11 mouse cellular contexts compared by ENCODE assay signal in genomic region chr2:127608986-127609385, GRCm38 (mm10). TPM values are rescaled to one million over a fixed set of nuclear protein-coding genes. Genes with fewer than 3 reads are reported as not detected.
DNase-seq lines count a peak whose midpoint lies in the region; ATAC-seq and TF ChIP-seq lines count a peak whose summit lies in the region.
"Had no signal": no experiment of that assay in that cellular context is flagged by ENCODE, and none has a peak within 500 bp of the region (broad histone marks: within the 10 kb centered on the region; RNA-seq: fewer than 3 reads in every experiment).

No protein-coding gene starts in this region.

- no peaks in the 10 kb centered on the region for H3K9me3 ChIP-seq in heart, embryonic 13.5 days
- H3K9me3 ChIP-seq in lung, embryonic 14.5 days (ENCODE audit: low read depth, low read length): no peaks in the 10 kb centered on the region
- H3K9me3 ChIP-seq in embryonic facial prominence, embryonic 10.5 days: no peaks in the 10 kb centered on the region
- H3K9me3 ChIP-seq in stomach, embryonic 15.5 days: no peaks in the 10 kb centered on the region
- no peaks in the 10 kb centered on the region for H3K9me3 ChIP-seq in hindbrain, embryonic 16.5 days (ENCODE audit: control insufficient read depth, low read length)

- H3K4me2 ChIP-seq in heart, embryonic 13.5 days: peak overlapping the region; percentile 0; the same call in 1 of the 2 replicates
- H3K4me2 ChIP-seq in lung, embryonic 14.5 days: no peak overlapping the region
- H3K4me2 ChIP-seq in stomach, embryonic 15.5 days: no peak overlapping the region
- H3K4me2 ChIP-seq in hindbrain, embryonic 16.5 days (ENCODE audit: low read length): no peak overlapping the region

- TF ChIP-seq CTCF in lung, embryonic 14.5 days (IDR thresholded peaks at IDR 0.05; ENCODE audit: low read depth): no peak

- H3K36me3 ChIP-seq in heart, embryonic 13.5 days: peaks cover 24% of the 10 kb centered on the region
- H3K36me3 ChIP-seq in lung, embryonic 14.5 days (ENCODE audit: insufficient read depth): peaks cover 18% of the 10 kb centered on the region
- peaks cover 25% of the 10 kb centered on the region for H3K36me3 ChIP-seq in embryonic facial prominence, embryonic 10.5 days (replicated peaks)
- peaks cover 3% of the 10 kb centered on the region; the same call in 1 of the 2 replicates for H3K36me3 ChIP-seq in stomach, embryonic 15.5 days
- peaks cover 15% of the 10 kb centered on the region for H3K36me3 ChIP-seq in hindbrain, embryonic 16.5 days (ENCODE audit: control insufficient read depth, insufficient read depth, low read length)

- no peak for ATAC-seq in heart, embryonic 13.5 days (ENCODE audit: extremely low read depth, insufficient number of reproducible peaks, low FRiP score, low TSS enrichment)
- ATAC-seq in lung, embryonic 14.5 days (ENCODE audit: insufficient read depth): peak; percentile 84
- ATAC-seq in stomach, embryonic 15.5 days (ENCODE audit: insufficient read depth, low FRiP score, low read depth): 0 out of 2 replicates have a peak, but pooled peaks have one; percentile 70
- no peak for ATAC-seq in hindbrain, embryonic 16.5 days
- ATAC-seq: liver, postnatal 0 days had no signal

- 10% methylated on average over 5 of the region's 5 CpGs for WGBS in heart, embryonic 13.5 days
- 7% methylated on average over 5 of the region's 5 CpGs for WGBS in lung, embryonic 14.5 days
- WGBS in embryonic facial prominence, embryonic 10.5 days: 4% methylated on average over 5 of the region's 5 CpGs
- 8% methylated on average over 5 of the region's 5 CpGs for WGBS in stomach, embryonic 15.5 days
- WGBS in hindbrain, embryonic 16.5 days: 12% methylated on average over 5 of the region's 5 CpGs

- no peak for DNase-seq in heart, postnatal 36 days
- DNase-seq in lung, embryonic 14.5 days: peak; percentile 32
- DNase-seq in lung, postnatal 25 days (ENCODE audit: low spot score): no peak
- peak; percentile 38 for DNase-seq in embryonic facial prominence, embryonic 10.5 days (ENCODE audit: low spot score)
- DNase-seq in gastrocnemius, postnatal 4 days (ENCODE audit: low spot score in 2 of 2): no peak
- DNase-seq: adrenal gland, adult 8-10 months; liver, postnatal 0 days had no signal

- H3K4me3 ChIP-seq in heart, embryonic 13.5 days: no peak overlapping the region
- H3K4me3 ChIP-seq in lung, embryonic 14.5 days (ENCODE audit: low read depth, low read length): no peak overlapping the region
- no peak overlapping the region for H3K4me3 ChIP-seq in embryonic facial prominence, embryonic 10.5 days
- H3K4me3 ChIP-seq in stomach, embryonic 15.5 days (replicated peaks): no peak overlapping the region
- no peak overlapping the region for H3K4me3 ChIP-seq in hindbrain, embryonic 16.5 days (ENCODE audit: low read length)

- no peak overlapping the region for H3K27ac ChIP-seq in heart, embryonic 13.5 days (replicated peaks)
- no peak overlapping the region for H3K27ac ChIP-seq in lung, embryonic 14.5 days (ENCODE audit: low read depth)
- H3K27ac ChIP-seq in embryonic facial prominence, embryonic 10.5 days (replicated peaks): peak overlapping the region; percentile 22; the same call in 1 of the 2 replicates
- H3K27ac ChIP-seq in stomach, embryonic 15.5 days: no peak overlapping the region
- H3K27ac ChIP-seq in hindbrain, embryonic 16.5 days (ENCODE audit: low read depth, low read length): no peak overlapping the region

- no peak overlapping the region for H3K9ac ChIP-seq in heart, embryonic 13.5 days
- no peak overlapping the region for H3K9ac ChIP-seq in lung, embryonic 14.5 days
- H3K9ac ChIP-seq in stomach, embryonic 15.5 days: no peak overlapping the region
- H3K9ac ChIP-seq in hindbrain, embryonic 16.5 days (ENCODE audit: low read depth, low read length): no peak overlapping the region
- H3K9ac ChIP-seq: liver, postnatal 0 days had no signal

- peaks cover 12% of the 10 kb centered on the region for H3K4me1 ChIP-seq in heart, embryonic 13.5 days
- H3K4me1 ChIP-seq in lung, embryonic 14.5 days (ENCODE audit: insufficient read depth): no peaks in the 10 kb centered on the region
- peaks cover 21% of the 10 kb centered on the region for H3K4me1 ChIP-seq in embryonic facial prominence, embryonic 10.5 days
- 0 out of 2 replicates have a peak, but pooled peaks cover 4% of the 10 kb centered on the region for H3K4me1 ChIP-seq in stomach, embryonic 15.5 days
- H3K4me1 ChIP-seq in hindbrain, embryonic 16.5 days (ENCODE audit: control insufficient read depth, insufficient read depth, low read depth, low read length): no peaks in the 10 kb centered on the region

- no peaks in the 10 kb centered on the region for H3K27me3 ChIP-seq in heart, embryonic 13.5 days (replicated peaks)
- H3K27me3 ChIP-seq in lung, embryonic 14.5 days (ENCODE audit: insufficient read depth, low read length): no peaks in the 10 kb centered on the region
- no peaks in the 10 kb centered on the region for H3K27me3 ChIP-seq in embryonic facial prominence, embryonic 10.5 days (replicated peaks; ENCODE audit: low read depth, poor library complexity, severe bottlenecking)
- no peaks in the 10 kb centered on the region for H3K27me3 ChIP-seq in stomach, embryonic 15.5 days (replicated peaks)
- H3K27me3 ChIP-seq in hindbrain, embryonic 16.5 days (replicated peaks; ENCODE audit: control insufficient read depth, insufficient read depth, low read length): no peaks in the 10 kb centered on the region

- intact Hi-C loops in heart, postnatal 36 days (cut with DNase I): loop anchor here (1.0 to 5.0 kb wide), 3 partner anchors 59 to 233 kb away; no protein-coding TSS in a partner anchor

RNA-seq across cellular contexts. Expression of gene Mrps5, which starts 22.0 kb away (rescaled TPM):
- 123 and 136 TPM in 2 replicates for polyA plus RNA-seq in heart, embryonic 13.5 days (2015; fragmentation: Nextera tagmentation; extraction: Ambion mirVana)
- total RNA-seq in heart, postnatal 36 days (2021): 10 to 100 TPM; 95.9 to 98.5 TPM
- polyA plus RNA-seq in lung, embryonic 14.5 days (2014; fragmentation: Nextera tagmentation; extraction: Ambion mirVana): 127 and 133 TPM in 2 replicates
- 171 and 177 TPM in 2 replicates for polyA plus RNA-seq in embryonic facial prominence, embryonic 10.5 days (2016; fragmentation: Nextera tagmentation; extraction: Ambion mirVana)
- polyA plus RNA-seq in stomach, embryonic 15.5 days (2015; fragmentation: Nextera tagmentation; extraction: Ambion mirVana): 127 and 136 TPM in 2 replicates
- total RNA-seq in gastrocnemius, postnatal 4 days (2021): 10 to 100 TPM; 88.2 to 93.6 TPM
- 126 and 133 TPM in 2 replicates for polyA plus RNA-seq in hindbrain, embryonic 16.5 days (2015; fragmentation: Nextera tagmentation; extraction: Ambion mirVana)

RNA-seq across cellular contexts. Expression of gene Zfp661, which starts 22.1 kb away (rescaled TPM):
- 1.8 and 2.5 TPM in 2 replicates for polyA plus RNA-seq in heart, embryonic 13.5 days (2015; fragmentation: Nextera tagmentation; extraction: Ambion mirVana)
- 1 to 10 TPM; 1.3 to 1.6 TPM for total RNA-seq in heart, postnatal 36 days (2021)
- polyA plus RNA-seq in lung, embryonic 14.5 days (2014; fragmentation: Nextera tagmentation; extraction: Ambion mirVana): 4.4 and 4.9 TPM in 2 replicates
- polyA plus RNA-seq in embryonic facial prominence, embryonic 10.5 days (2016; fragmentation: Nextera tagmentation; extraction: Ambion mirVana): 7.8 TPM in 2 replicates
- polyA plus RNA-seq in stomach, embryonic 15.5 days (2015; fragmentation: Nextera tagmentation; extraction: Ambion mirVana): 4.0 and 4.3 TPM in 2 replicates
- 1 to 10 TPM; 2.0 to 2.5 TPM for total RNA-seq in gastrocnemius, postnatal 4 days (2021)
- 6.3 and 6.4 TPM in 2 replicates for polyA plus RNA-seq in hindbrain, embryonic 16.5 days (2015; fragmentation: Nextera tagmentation; extraction: Ambion mirVana)

RNA-seq across cellular contexts. Expression of gene Mal, which starts 47.5 kb away (rescaled TPM):
- polyA plus RNA-seq in heart, embryonic 13.5 days (2015; fragmentation: Nextera tagmentation; extraction: Ambion mirVana): 1.6 and 2.0 TPM in 2 replicates
- total RNA-seq in heart, postnatal 36 days (2021): 1 to 10 TPM; 5.4 to 9.3 TPM
- polyA plus RNA-seq in lung, embryonic 14.5 days (2014; fragmentation: Nextera tagmentation; extraction: Ambion mirVana): 3.3 and 4.8 TPM in 2 replicates
- polyA plus RNA-seq in embryonic facial prominence, embryonic 10.5 days (2016; fragmentation: Nextera tagmentation; extraction: Ambion mirVana): 0.11 and 0.88 TPM in 2 replicates
- polyA plus RNA-seq in stomach, embryonic 15.5 days (2015; fragmentation: Nextera tagmentation; extraction: Ambion mirVana): 26.4 and 62.1 TPM in 2 replicates
- 10 to 100 TPM; 15.9 to 17.6 TPM for total RNA-seq in gastrocnemius, postnatal 4 days (2021)
- 3.7 and 3.8 TPM in 2 replicates for polyA plus RNA-seq in hindbrain, embryonic 16.5 days (2015; fragmentation: Nextera tagmentation; extraction: Ambion mirVana)
- total RNA-seq: common myeloid progenitor, adult 5-6 weeks had no signal

Comparison
In these comparisons a context has a peak if more than half of its experiments do, and no peak if none do; other contexts are left out.
1. DNase-seq: peak in lung, embryonic 14.5 days (single experiment) and embryonic facial prominence, embryonic 10.5 days (single experiment); none in heart, postnatal 36 days (0 of 2), lung, postnatal 25 days (single experiment) and gastrocnemius, postnatal 4 days (0 of 2).
2. ATAC-seq: peak in lung, embryonic 14.5 days (single experiment) and stomach, embryonic 15.5 days (single experiment); none in heart, embryonic 13.5 days (single experiment) and hindbrain, embryonic 16.5 days (single experiment).